Mouse (Mus musculus) urinary bladder, postnatal 36 days (tissue): Measurements from ENCODE around the gene Arhgef3.
A peak's percentile ranks its signal among the peaks of the same experiment; 100 is the strongest.

Experiments used
- DNase-seq, 2 experiments: peaks; one replicate each; pipeline ENCODE4 v3.0.0; 2022; ENCODE audit warnings: low spot score in 2 of 2, mixed read lengths in 1 of 2

Gene Arhgef3

GRCm38 (mm10) chr14:27345051-27345885 is 230.6 kb downstream of the Arhgef3 start:
- DNase-seq, result no peak

- DNase-seq, result no peak
Observed at GRCm38 (mm10) chr14:27347224-27347623, 232.5 kb downstream of the Arhgef3 start.

GRCm38 (mm10) chr14:27347666-27348065 is 233.0 kb downstream of the Arhgef3 start:
- DNase-seq, result no peak

- DNase-seq, result no peak
Observed at GRCm38 (mm10) chr14:27348088-27348487, 233.4 kb downstream of the Arhgef3 start.

GRCm38 (mm10) chr14:27348656-27349055 is 234.0 kb downstream of the Arhgef3 start:
- DNase-seq, result no peak

GRCm38 (mm10) chr14:27349120-27349519 is 234.4 kb downstream of the Arhgef3 start:
- DNase-seq, result no peak

GRCm38 (mm10) chr14:27349828-27350729 is 235.4 kb downstream of the Arhgef3 start:
- no peak for DNase-seq

- peak in 1 of 2 experiments; percentile 30 for DNase-seq
Observed at GRCm38 (mm10) chr14:27351051-27351475, 236.4 kb downstream of the Arhgef3 start.

GRCm38 (mm10) chr14:27351476-27352079 is 236.9 kb downstream of the Arhgef3 start:
- DNase-seq, result peak; percentile 33 to 44

- no peak for DNase-seq
Observed at GRCm38 (mm10) chr14:27352470-27352869, 237.8 kb downstream of the Arhgef3 start.

GRCm38 (mm10) chr14:27355151-27355550 is 240.5 kb downstream of the Arhgef3 start:
- DNase-seq, result no peak

GRCm38 (mm10) chr14:27355937-27356336 is 241.2 kb downstream of the Arhgef3 start:
- DNase-seq, result no peak

- no peak for DNase-seq
Observed at GRCm38 (mm10) chr14:27357139-27357538, 242.4 kb downstream of the Arhgef3 start.

- DNase-seq, result no peak
Observed at GRCm38 (mm10) chr14:27358202-27358601, 243.5 kb downstream of the Arhgef3 start.

- no peak for DNase-seq
Observed at GRCm38 (mm10) chr14:27360849-27361248, 246.2 kb downstream of the Arhgef3 start.

- no peak for DNase-seq
Observed at GRCm38 (mm10) chr14:27361514-27361913, 246.8 kb downstream of the Arhgef3 start.

GRCm38 (mm10) chr14:27364668-27365257 is 250.1 kb downstream of the Arhgef3 start:
- no peak for DNase-seq

- DNase-seq, result no peak
Observed at GRCm38 (mm10) chr14:27367117-27367711, 252.5 kb downstream of the Arhgef3 start.

- no peak for DNase-seq
Observed at GRCm38 (mm10) chr14:27368619-27369018, 253.9 kb downstream of the Arhgef3 start.

- no peak for DNase-seq
Observed at GRCm38 (mm10) chr14:27369503-27369902, 254.8 kb downstream of the Arhgef3 start.

GRCm38 (mm10) chr14:27371669-27372076 is 257.0 kb downstream of the Arhgef3 start:
- no peak for DNase-seq
